Mouse (Mus musculus) CH12.LX (cell line): ENCODE results near the gene Msmb. TPM values are rescaled to one million over a fixed set of nuclear protein-coding genes. Genes with fewer than 3 reads are reported as not detected.

Source experiments
- DNase-seq: peaks from one replicate; pipeline ENCODE4 v3.0.0-alpha.2; 2013; ENCODE audit errors: extremely low read depth
- H3K27ac ChIP-seq: 2 replicates; pipeline ENCODE4 v1.5.1; 2012; ENCODE audit warnings: low read depth, mild to moderate bottlenecking, control low read depth, moderate library complexity; ENCODE audit not compliant: insufficient read depth
- H3K27me3 ChIP-seq: replicated peaks from 2 replicates; pipeline ENCODE3; 2012; ENCODE audit warnings: inconsistent platforms
- H3K36me3 ChIP-seq, 2 experiments: replicated peaks in 1 of 2; 2 replicates each; pipeline versions ENCODE3 to v1.6.1; 2012; ENCODE audit warnings: inconsistent platforms in 1 of 2, low read length in 1 of 2, mild to moderate bottlenecking in 1 of 2, mixed read lengths in 1 of 2, moderate library complexity in 1 of 2; ENCODE audit not compliant: control insufficient read depth in 1 of 2, insufficient read depth in 1 of 2
- H3K4me1 ChIP-seq, 2 experiments: 2 replicates each; pipeline ENCODE4 v1.6.1; 2012; ENCODE audit warnings: inconsistent platforms in 1 of 2, moderate library complexity in 1 of 2; ENCODE audit not compliant: insufficient read depth in 2 of 2, control insufficient read depth in 1 of 2
- H3K4me2 ChIP-seq: 2 replicates; pipeline ENCODE4 v1.6.1; 2012; ENCODE audit warnings: low read depth, mild to moderate bottlenecking, control low read depth; ENCODE audit not compliant: poor library complexity, insufficient read depth, severe bottlenecking
- H3K4me3 ChIP-seq, 3 experiments: fragments of 150-350 bp in 1 of 3; sonication (generic) in 1 of 3; replicated peaks in 1 of 3; 2 replicates each; pipeline versions ENCODE3 to v1.5.1; 2011 to 2012; ENCODE audit warnings: low read depth in 2 of 3, low read length in 2 of 3, mild to moderate bottlenecking in 2 of 3, moderate library complexity in 2 of 3, control low read depth in 1 of 3, improper control_type of control experiment in 1 of 3, inconsistent platforms in 1 of 3, mixed read lengths in 1 of 3; ENCODE audit not compliant: poor library complexity in 1 of 3
- H3K79me2 ChIP-seq: replicated peaks from 2 replicates; pipeline ENCODE4 v1.6.1; 2012; ENCODE audit warnings: mild to moderate bottlenecking, moderate library complexity; ENCODE audit not compliant: control insufficient read depth, poor library complexity, insufficient read depth, severe bottlenecking; ENCODE audit errors: extremely low read depth
- H3K9ac ChIP-seq: 2 replicates; pipeline ENCODE4 v1.6.1; 2012; ENCODE audit warnings: low read depth, mild to moderate bottlenecking, control low read depth, moderate library complexity; ENCODE audit not compliant: insufficient read depth
- H3K9me3 ChIP-seq: replicated peaks from 2 replicates; pipeline ENCODE3; 2012; ENCODE audit warnings: low read length, inconsistent platforms, mixed read lengths
- CHD1 ChIP-seq: IDR thresholded peaks from 2 replicates; pipeline ENCODE4 v1.6.1; 2012; ENCODE audit warnings: low read depth, low read length, improper control_type of control experiment, inconsistent platforms
- E2F4 ChIP-seq: IDR thresholded peaks from 2 replicates; pipeline ENCODE4 v1.6.1; 2011; ENCODE audit warnings: low read depth, low read length, improper control_type of control experiment; ENCODE audit not compliant: insufficient replicate concordance
- ELF1 ChIP-seq: IDR thresholded peaks from 2 replicates; pipeline ENCODE4 v1.6.1; 2014; ENCODE audit warnings: low read depth, mild to moderate bottlenecking, inconsistent platforms, low read length, improper control_type of control experiment
- GABPA ChIP-seq: IDR thresholded peaks from 2 replicates; pipeline ENCODE4 v1.6.1; 2012; ENCODE audit warnings: low read depth, low read length, improper control_type of control experiment, inconsistent platforms; ENCODE audit not compliant: insufficient replicate concordance
- HCFC1 ChIP-seq: IDR thresholded peaks from 2 replicates; pipeline ENCODE4 v1.6.1; 2012; ENCODE audit warnings: low read depth, mild to moderate bottlenecking, inconsistent platforms, low read length, improper control_type of control experiment
- JUN ChIP-seq: IDR thresholded peaks from 2 replicates; pipeline ENCODE4 v1.6.1; 2011; ENCODE audit warnings: low read depth, mild to moderate bottlenecking, low read length, improper control_type of control experiment, moderate library complexity; ENCODE audit not compliant: insufficient read depth
- MAFK ChIP-seq: IDR thresholded peaks from 2 replicates; pipeline ENCODE4 v1.6.1; 2011; ENCODE audit warnings: low read length, improper control_type of control experiment; ENCODE audit not compliant: insufficient replicate concordance
- MAX ChIP-seq: IDR thresholded peaks from 2 replicates; pipeline ENCODE4 v1.6.1; 2011; ENCODE audit warnings: low read length, improper control_type of control experiment
- MAZ ChIP-seq: IDR thresholded peaks from 2 replicates; pipeline ENCODE4 v1.6.1; 2012; ENCODE audit warnings: low read depth, mild to moderate bottlenecking, inconsistent platforms, low read length, improper control_type of control experiment, moderate library complexity
- MEF2A ChIP-seq: IDR thresholded peaks from 2 replicates; pipeline ENCODE4 v1.6.1; 2014; ENCODE audit warnings: low read depth, mild to moderate bottlenecking, inconsistent platforms, low read length, improper control_type of control experiment, borderline replicate concordance
- MXI1 ChIP-seq: IDR thresholded peaks from 2 replicates; pipeline ENCODE4 v1.6.1; 2011; ENCODE audit warnings: mild to moderate bottlenecking, low read depth, low read length, improper control_type of control experiment
- MYC ChIP-seq: IDR thresholded peaks from 2 replicates; pipeline ENCODE4 v1.6.1; 2011; ENCODE audit warnings: low read depth, mild to moderate bottlenecking, improper control_type of control experiment, low read length
- NELFE ChIP-seq: IDR thresholded peaks from 2 replicates; pipeline ENCODE4 v1.6.1; 2011; ENCODE audit warnings: low read depth, low read length, improper control_type of control experiment
- PAX5 ChIP-seq: IDR thresholded peaks from 2 replicates; pipeline ENCODE4 v1.6.1; 2012; ENCODE audit warnings: low read length, inconsistent platforms, mixed read lengths
- POLR2A ChIP-seq: IDR thresholded peaks from 2 replicates; pipeline ENCODE4 v1.6.1; 2011; ENCODE audit warnings: low read depth, mild to moderate bottlenecking, improper control_type of control experiment, low read length
- POLR2AphosphoS2 ChIP-seq: IDR thresholded peaks from 2 replicates; pipeline ENCODE4 v1.6.1; 2011; ENCODE audit warnings: low read depth, low read length, improper control_type of control experiment
- SMC3 ChIP-seq: IDR thresholded peaks from 2 replicates; pipeline ENCODE4 v1.6.1; 2011; ENCODE audit warnings: low read depth, low read length, improper control_type of control experiment
- TBP ChIP-seq: conservative IDR thresholded peaks from 2 replicates; pipeline ENCODE4 v1.6.1; 2011; ENCODE audit warnings: low read depth, low read length, improper control_type of control experiment
- TCF12 ChIP-seq: IDR thresholded peaks from 2 replicates; pipeline ENCODE4 v1.6.1; 2014; ENCODE audit warnings: low read depth, mild to moderate bottlenecking, inconsistent platforms, low read length, improper control_type of control experiment
- UBTF ChIP-seq: IDR thresholded peaks from 2 replicates; pipeline ENCODE4 v1.6.1; 2012; ENCODE audit warnings: low read depth, mild to moderate bottlenecking, inconsistent platforms, low read length, improper control_type of control experiment, moderate library complexity
- USF2 ChIP-seq: conservative IDR thresholded peaks from 2 replicates; pipeline ENCODE4 v1.6.1; 2011; ENCODE audit warnings: low read depth, low read length, improper control_type of control experiment
- ZC3H11A ChIP-seq: IDR thresholded peaks from 2 replicates; pipeline ENCODE4 v1.6.1; 2012; ENCODE audit warnings: low read depth, mild to moderate bottlenecking, inconsistent platforms, low read length, improper control_type of control experiment
- ZKSCAN1 ChIP-seq: IDR thresholded peaks from 2 replicates; pipeline ENCODE4 v1.6.1; 2012; ENCODE audit warnings: low read depth, inconsistent platforms, low read length, improper control_type of control experiment, borderline replicate concordance
- ZMIZ1 ChIP-seq: IDR thresholded peaks from 2 replicates; pipeline ENCODE4 v1.6.1; 2012; ENCODE audit warnings: low read depth, mild to moderate bottlenecking, inconsistent platforms, low read length, improper control_type of control experiment
- ZNF384 ChIP-seq: IDR thresholded peaks from 2 replicates; pipeline ENCODE4 v1.6.1; 2012; ENCODE audit warnings: low read depth, low read length, improper control_type of control experiment, inconsistent platforms
- dilution Hi-C: fragments of 300-500 bp; cut with MboI; formaldehyde crosslinking; loops from 2 replicates; pipeline ENCODE4 v1.14.3; 2020; ENCODE audit warnings: low sequenced_read_pairs; ENCODE audit not compliant: extremely low pct_unique_long_range_greater_than_20kb, extremely low pct_ligation_motif_present
- in situ Hi-C: fragments of 300-500 bp; cut with MboI; formaldehyde crosslinking; loops from 3 replicates; pipeline ENCODE4 v1.14.3; 2019; ENCODE audit warnings: low sequenced_read_pairs, low pct_ligation_motif_present, low pct_unique_long_range_greater_than_20kb, mixed read lengths
- polyA plus RNA-seq: library from polyadenylated mRNA; unstranded; fragments of >175 nt; gene quantifications from 2 replicates; pipeline ENCODE4 v1.2.1, GENCODE M21; 2012; ENCODE audit warnings: low read depth; ENCODE audit not compliant: insufficient read length
- total RNA-seq, 2 experiments: library from RNA; depleted of rRNA; stranded (reverse); fragments of 300-350 nt in 1 of 2; fragments of >200 nt in 1 of 2; gene quantifications; 2 replicates each; pipeline ENCODE4 v1.2.3; 2012 to 2014

Msmb gene
- total and polyA plus RNA-seq, 3 experiments = not detected

DNA sequence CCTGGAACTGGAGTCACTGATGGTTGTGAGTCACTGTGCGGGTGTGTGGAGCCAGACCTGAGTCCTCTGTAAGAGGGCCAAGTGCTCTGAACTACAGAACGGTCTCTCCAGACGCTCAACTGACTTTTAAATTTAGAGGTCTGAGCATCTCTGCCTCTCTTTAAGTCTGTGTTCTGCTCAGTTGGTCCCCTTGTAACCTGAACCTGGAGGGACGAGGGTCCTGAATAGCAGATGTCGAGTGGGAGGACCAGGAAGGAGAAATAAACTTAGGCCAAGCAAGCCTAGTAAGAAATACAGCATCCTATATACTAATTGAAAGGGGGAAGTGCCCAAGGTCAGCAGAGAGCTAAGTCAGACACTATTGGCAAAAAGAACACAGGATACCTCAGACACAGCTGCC is 45.1 kb upstream of the Msmb start:
- Histone ChIP-seq H3K36me3 (peaks cover 77 to 96% of the 10 kb centered on the region in 2 experiments), H3K4me3 (no peak overlapping the region), H3K9me3 (peaks cover 19% of the 10 kb centered on the region), H3K4me2 (no peak overlapping the region), H3K27ac (no peak overlapping the region), H3K9ac (no peak overlapping the region)
- dilution Hi-C loops (no loop called here), in situ Hi-C loops (no loop called here)
- DNase-seq = no peak
- TF ChIP-seq ZMIZ1 (no peak), NELFE (no peak), ZKSCAN1 (no peak), TCF12 (no peak), PAX5 (no peak), GABPA (no peak), MXI1 (no peak), CHD1 (no peak), POLR2AphosphoS2 (no peak), ELF1 (no peak), POLR2A (no peak), MEF2A (no peak), E2F4 (no peak), MAX (no peak), MAFK (no peak), USF2 (no peak), MAZ (no peak), HCFC1 (no peak)
- TF ChIP-seq, all 38 proteins: peak for 0
- H3K4me1 ChIP-seq = peaks cover 0 to 24% of the 10 kb centered on the region in 2 experiments; a peak in 1 of 4 replicates
- H3K79me2 ChIP-seq = no peaks in the 10 kb centered on the region
- H3K27me3 ChIP-seq = no peaks in the 10 kb centered on the region

DNA sequence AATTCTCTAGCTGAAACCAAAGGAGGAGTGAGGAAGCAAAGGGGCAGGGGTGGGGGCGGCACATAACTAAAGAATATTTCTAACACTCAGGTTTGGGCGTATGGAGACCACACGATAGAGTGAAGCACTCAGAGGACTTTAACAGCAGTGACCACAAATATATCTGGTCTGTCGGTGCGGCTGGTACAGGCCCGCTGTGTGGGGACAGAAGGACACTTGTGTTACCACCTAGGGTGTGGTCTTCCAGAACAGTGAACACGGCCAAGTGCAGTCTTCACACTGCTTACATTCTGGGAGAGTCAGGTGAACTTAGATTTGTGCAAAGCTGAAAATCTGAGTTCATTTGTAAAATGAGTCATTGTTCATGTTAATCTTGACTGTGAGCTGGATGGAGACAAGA is 44.1 kb upstream of the Msmb start:
- Histone ChIP-seq H3K9me3 (peaks cover 19% of the 10 kb centered on the region), H3K27me3 (no peaks in the 10 kb centered on the region), H3K9ac (no peak overlapping the region), H3K27ac (no peak overlapping the region), H3K4me2 (no peak overlapping the region), H3K36me3 (peaks cover 78 to 96% of the 10 kb centered on the region in 2 experiments), H3K4me1 (peaks cover 0 to 24% of the 10 kb centered on the region in 2 experiments; a peak in 1 of 4 replicates), H3K4me3 (no peak overlapping the region), H3K79me2 (no peaks in the 10 kb centered on the region)
- TF ChIP-seq MYC = no peak
- no peak for TF ChIP-seq SMC3
- no peak for TF ChIP-seq MAX
- TF ChIP-seq MEF2A = no peak
- TF ChIP-seq UBTF = no peak
- no peak for TF ChIP-seq ZKSCAN1
- no peak for TF ChIP-seq TCF12
- TF ChIP-seq ZC3H11A = no peak
- TF ChIP-seq JUN = no peak
- TF ChIP-seq MAZ = no peak
- TF ChIP-seq USF2 = no peak
- no peak for TF ChIP-seq CHD1
- no peak for TF ChIP-seq TBP
- TF ChIP-seq ZNF384 = no peak
- TF ChIP-seq ZMIZ1 = no peak
- dilution Hi-C loops (no loop called here), in situ Hi-C loops (no loop called here)
- no peak for DNase-seq
